Mouse (Mus musculus) right cerebral cortex, postnatal 36 days (tissue): Measurements from ENCODE around the gene Kcng4.
A peak's percentile ranks its signal among the peaks of the same experiment; 100 is the strongest.

Source experiments
- DNase-seq, 2 experiments: peaks; one replicate each; pipeline ENCODE4 v3.0.0; 2022; ENCODE audit warnings: low spot score in 2 of 2, mixed read lengths in 1 of 2

Gene Kcng4

GRCm38 (mm10) chr8:119635378-119635777 lies at the start of gene Kcng4:
Gene Kcng4, minus strand, starts transcription at chr8:119635680.
- DNase-seq = no peak

GRCm38 (mm10) chr8:119679184-119679583 lies 43.7 kb upstream of the Kcng4 start:
- DNase-seq = no peak

DNA sequence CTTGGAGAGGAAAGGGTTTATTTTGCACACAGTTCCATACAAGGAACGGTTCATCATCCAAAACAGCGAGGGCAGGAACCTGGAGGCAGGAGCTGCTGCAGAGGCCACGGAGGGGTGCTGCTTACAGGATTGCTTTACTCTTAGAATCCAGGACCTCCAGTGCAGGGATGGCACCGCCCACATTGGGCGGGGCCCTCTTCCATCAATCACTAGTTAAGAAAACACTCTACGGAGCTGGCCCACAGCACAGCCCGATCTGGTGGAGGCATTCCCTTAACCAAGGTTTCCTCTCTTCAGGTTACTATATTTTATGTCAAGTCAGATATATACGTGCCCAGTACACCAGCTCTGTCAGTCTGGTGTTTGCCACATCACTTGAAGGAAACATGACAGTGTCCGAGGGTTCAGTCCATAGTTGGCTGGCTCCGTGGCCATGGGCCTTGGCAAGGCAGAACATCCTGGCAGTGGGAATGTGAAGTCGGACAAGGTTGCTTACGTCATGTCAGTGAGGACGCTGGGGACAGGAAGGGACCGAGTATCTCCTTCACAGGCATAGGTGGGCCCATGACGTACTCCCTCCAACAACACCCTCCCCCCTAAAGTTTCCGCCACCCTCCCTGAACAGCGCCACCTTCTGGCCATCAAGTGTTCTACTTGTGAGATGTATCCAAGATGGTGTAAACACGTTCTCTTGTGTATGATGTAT lies 42.8 kb upstream of the Kcng4 start:
- DNase-seq = no peak

GRCm38 (mm10) chr8:119676389-119676788 lies 40.9 kb upstream of the Kcng4 start:
- peak; percentile 76 to 85 for DNase-seq

DNA sequence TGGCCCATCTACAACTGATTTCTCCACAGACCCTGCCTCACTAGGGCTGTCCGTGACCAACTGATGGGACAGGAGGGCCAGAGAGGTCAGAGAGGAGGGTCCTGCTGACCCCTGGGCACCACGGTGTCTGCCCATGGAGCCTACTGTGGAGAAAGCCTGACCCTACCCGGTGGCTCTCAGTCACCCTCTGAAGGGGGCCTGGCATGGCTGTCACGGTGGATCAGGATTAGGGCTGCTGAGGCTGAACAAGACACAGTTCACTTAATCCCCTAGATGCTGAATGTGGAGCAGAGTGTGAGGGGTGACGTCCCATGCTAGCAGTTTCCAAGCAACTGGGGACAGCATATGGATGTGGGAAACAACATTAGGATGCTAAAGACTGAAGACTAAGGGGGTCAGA lies 40.0 kb upstream of the Kcng4 start:
- no peak for DNase-seq

DNA sequence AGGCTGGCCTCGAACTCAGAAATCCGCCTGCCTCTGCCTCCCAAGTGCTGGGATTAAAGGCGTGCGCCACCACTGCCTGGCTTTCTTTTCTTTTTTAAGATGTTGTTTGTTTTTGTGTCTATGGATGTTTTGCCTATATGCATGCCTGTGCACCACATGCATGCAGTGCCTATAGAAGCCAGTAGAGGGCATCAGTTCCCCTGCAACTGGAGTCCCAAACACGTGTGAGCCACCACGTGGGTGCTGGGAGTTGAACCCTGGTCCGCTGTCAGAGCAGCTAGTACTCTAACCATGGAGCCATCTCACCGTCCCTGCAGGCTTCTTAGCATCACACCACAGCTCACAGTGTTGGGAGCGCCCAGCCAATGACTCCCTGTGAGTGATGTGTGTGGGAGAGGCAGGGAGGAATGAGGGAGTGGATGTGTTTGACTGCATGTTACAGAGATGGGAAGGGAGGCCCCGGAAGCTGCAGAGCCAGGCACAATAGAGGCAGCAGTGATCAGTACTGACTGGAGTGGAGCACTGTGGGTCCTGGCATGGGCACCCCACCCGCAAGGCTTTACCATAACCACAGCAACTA lies 38.6 kb upstream of the Kcng4 start:
- no peak for DNase-seq

DNA sequence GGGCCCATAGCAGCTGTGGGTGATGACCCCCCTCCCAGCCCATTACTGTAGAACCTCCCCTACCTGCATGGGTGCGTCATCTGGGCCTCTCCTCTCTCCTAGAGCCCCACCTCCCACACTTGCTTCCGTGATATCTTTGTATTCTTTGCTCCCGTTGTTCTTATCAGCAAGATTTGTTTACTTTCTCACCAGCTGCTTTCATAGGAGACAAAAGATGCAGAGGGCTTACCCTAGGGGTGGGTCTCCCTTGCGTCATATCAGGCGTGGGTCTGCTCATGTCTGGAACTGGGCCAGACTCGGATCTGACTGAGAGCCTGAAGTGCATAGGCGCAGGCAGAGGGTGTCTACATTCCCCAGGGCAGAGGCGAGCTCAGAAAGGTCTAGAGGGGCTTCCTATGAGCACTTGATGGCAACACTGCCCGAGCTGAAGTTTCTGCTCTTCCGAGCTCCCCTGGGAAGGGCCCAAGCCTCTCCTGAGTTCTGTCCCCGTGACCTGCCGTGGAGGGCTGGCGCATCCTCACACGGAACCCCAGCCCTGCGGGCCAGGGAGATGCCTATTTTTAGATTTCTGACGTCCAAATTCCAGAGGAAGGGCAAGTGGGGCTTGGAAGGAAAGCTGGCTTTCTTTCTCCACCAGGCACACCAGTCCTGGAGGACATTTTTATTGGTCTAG lies 35.1 kb upstream of the Kcng4 start:
- no peak for DNase-seq

DNA sequence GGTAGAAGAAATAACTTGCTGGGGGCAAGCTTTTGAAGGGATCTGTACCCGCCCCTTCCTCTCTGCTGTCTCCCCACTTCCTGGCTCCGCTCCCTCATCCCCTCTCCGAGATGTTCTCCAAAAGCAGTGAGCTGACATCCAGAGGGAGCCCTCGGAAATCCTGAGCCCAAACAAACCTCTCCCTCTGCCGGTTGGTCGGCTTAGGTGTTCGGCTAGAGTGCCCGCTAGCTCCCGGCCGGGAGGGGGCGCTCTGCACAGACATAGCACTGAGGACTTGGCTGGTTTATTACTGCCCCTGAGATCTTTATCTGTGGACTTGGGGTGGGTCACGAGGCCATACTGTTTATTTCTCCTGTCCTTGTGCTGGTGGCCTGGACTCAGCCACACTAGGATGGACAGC lies 33.8 kb upstream of the Kcng4 start:
- DNase-seq = no peak

- no peak for DNase-seq
Measured at GRCm38 (mm10) chr8:119668447-119668846, 33.0 kb upstream of the Kcng4 start.

GRCm38 (mm10) chr8:119666219-119666951 lies 30.9 kb upstream of the Kcng4 start, which contains the start of gene Wfdc1:
Gene Wfdc1, plus strand, starts transcription at chr8:119666365.
- no peak for DNase-seq

- DNase-seq = no peak
Measured at GRCm38 (mm10) chr8:119665270-119665669, 29.8 kb upstream of the Kcng4 start.

DNA sequence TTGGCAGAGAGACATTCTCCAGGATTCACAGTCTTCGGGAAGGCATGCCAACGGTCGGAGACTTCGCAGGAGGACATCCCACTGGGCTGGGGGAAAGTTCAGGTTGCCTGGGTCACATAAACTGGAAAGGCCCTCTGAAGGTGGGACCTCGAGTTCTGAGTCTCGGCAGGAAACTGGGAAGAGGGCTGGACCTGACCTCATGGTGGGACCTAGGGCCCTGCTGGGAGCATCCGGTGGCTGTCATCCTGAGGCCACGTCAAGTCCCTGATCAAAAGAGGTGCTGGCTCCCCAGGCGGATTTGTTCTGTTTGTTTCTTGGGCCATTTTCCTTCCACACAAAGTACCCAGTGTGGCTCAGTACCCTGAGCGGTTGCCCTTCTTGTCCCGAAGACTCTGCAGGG lies 28.0 kb upstream of the Kcng4 start:
- no peak for DNase-seq

DNA sequence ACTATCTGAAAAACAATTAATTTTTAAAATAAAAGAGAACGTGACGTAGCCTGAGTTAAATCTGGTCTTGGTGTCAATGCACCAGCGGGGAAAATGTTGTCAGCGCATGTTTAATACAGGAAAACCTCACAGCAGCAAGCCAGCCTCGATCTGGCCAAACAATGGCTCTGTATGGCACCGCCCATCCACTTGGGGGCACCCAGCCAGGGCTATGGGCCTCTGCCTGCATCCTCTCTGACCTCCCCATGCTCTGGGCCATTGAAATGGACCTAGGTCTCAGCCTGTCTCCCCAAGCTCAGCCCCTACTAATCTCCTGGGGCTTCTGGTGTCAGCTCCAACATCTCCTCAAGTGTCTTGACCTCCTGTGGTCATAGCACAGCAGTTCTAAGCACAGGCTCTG lies 26.4 kb upstream of the Kcng4 start:
- DNase-seq = no peak

GRCm38 (mm10) chr8:119661081-119661480 lies 25.6 kb upstream of the Kcng4 start:
- DNase-seq = peak in 1 of 2 experiments; percentile 9

DNA sequence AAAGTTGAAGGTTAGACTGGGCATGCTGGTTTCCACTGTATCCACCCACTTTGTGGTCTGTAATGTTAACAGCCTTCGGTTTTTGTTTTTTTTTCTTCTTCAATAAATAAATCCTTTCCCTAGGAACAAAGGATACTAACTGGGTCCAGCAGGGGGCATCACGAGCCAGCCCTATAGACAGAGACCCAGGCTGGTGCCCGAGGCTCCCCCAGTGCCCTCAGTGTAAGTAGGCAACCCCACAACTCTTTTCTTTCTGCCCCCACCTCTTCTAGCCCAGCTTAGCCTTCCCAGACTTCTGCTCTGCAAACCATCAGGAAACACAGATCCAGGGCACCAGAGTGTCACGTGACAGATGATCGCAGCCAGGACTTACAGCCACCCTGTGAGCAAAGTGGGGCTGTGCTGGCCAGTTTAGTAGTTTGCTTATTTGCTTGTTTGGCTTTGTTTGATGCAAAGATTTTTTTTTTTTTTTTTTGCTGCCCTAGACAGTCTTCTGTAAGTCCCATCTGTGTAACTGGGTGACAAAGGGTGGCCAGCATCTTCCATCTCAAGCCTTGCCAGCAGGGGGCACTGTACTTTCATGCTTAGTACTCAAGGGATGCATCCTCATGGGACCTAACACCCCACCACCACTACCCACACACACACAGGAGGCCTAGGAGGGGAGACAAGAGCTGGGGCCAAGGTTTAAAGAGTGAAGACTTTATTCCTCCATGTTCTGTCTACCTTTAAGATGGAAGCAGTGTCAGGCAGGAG lies 21.4 kb upstream of the Kcng4 start:
- no peak for DNase-seq

GRCm38 (mm10) chr8:119651324-119651723 lies 15.8 kb upstream of the Kcng4 start:
- DNase-seq = no peak

DNA sequence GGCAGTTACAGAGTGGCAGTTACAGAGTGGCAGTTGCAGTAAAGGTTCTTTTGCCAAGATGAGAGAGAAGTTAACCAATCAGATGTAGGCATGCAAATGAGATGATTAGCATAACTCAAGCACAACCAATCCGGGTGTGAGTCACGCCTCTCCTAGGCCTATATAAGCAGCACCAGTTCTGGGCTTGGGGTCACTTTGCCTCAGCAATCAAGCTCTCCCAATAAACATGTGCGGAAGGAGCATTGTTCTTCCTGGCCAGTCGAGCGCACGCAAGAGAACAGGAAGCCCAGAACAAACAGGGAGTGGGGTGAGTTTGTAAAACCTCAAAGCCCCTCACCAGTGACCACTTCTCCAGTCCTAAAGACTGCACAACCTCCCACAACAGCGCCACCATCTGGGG lies 11.4 kb upstream of the Kcng4 start:
- no peak for DNase-seq

- DNase-seq = no peak
Measured at GRCm38 (mm10) chr8:119646197-119646596, 10.7 kb upstream of the Kcng4 start.

DNA sequence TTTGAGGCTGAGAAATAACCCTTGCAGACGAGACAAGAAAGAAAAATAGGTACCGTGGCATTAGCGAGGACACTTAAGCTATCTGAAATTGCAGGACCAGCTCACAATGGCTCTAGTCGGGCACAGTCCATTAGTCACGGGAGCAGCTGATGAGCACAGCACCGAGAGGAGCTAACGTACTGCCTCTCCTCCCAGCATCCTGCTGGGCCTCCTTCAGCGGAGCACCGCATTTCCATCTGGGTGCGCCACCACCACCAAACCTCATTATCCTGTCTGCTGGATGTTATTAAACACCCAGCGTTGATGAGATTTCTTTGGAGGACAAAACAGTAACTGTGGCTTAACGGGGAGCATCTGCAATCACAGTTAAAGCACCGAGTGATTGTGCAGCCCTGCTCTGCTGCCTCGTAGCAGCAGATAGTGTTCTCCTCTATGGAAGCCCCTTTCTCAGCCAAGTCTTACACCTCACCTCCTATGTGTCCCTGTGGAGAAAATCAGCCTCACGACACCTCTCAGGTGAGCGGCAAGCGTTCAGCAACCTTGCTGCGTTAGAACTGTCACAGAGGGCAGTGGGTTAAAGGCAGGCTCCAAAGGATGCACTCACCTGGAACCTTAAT lies 9.6 kb upstream of the Kcng4 start:
- no peak for DNase-seq

DNA sequence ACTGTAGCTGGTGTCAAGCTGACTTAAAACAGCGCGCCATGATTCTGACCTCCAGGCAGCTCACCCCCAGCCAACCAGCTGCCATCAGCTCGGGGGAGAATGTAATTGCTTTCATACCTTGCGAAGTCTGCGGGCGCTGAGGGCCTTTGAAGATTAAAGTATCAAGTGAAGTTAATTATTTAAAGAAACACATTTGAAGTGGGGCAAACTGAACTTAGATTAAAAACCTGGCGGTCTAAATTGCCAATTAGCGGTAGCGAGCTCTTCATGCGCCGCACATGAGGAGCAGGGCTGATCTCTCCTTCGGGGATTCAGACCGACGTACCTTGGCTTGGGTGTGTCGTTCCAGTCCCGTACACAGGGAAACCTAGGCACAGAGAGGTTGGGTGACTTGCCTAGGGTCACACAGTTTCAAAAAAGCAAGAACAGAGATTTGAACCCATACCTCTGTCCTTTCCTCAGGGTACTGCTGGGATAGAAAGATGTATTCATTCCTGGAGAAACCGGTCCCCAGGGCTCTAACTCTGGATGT lies 9.0 kb upstream of the Kcng4 start:
- no peak for DNase-seq

GRCm38 (mm10) chr8:119642960-119643359 lies 7.5 kb upstream of the Kcng4 start:
- DNase-seq = no peak
